Mouse (Mus musculus) brain, embryonic 14.5 days (tissue): Measurements from ENCODE around the gene Scd1. TPM values are rescaled to one million over a fixed set of nuclear protein-coding genes. Genes with fewer than 3 reads are reported as not detected.

Experiments used
- DNase-seq: peaks from one replicate; pipeline ENCODE4 v3.0.0-alpha.2; 2011; ENCODE audit warnings: low read depth
- CTCF ChIP-seq: fragments of 200-500 bp; IDR thresholded peaks from 2 replicates; pipeline ENCODE4 v1.5.1; 2012; ENCODE audit warnings: inconsistent platforms, mild to moderate bottlenecking, moderate library complexity, borderline replicate concordance; ENCODE audit not compliant: insufficient read depth, insufficient read length; ENCODE audit errors: extremely low read depth
- POLR2A ChIP-seq: fragments of 200-500 bp; IDR thresholded peaks from 2 replicates; pipeline ENCODE4 v1.6.1; 2012; ENCODE audit warnings: mild to moderate bottlenecking, inconsistent platforms, borderline replicate concordance; ENCODE audit not compliant: poor library complexity, insufficient read depth, insufficient read length, severe bottlenecking; ENCODE audit errors: extremely low read depth
- polyA plus RNA-seq: library from polyadenylated mRNA; depleted of rRNA; stranded (reverse); fragments of >200 nt; gene quantifications from 2 replicates; pipeline ENCODE4 v1.2.3, GENCODE M21; 2012; rRNA removed

Gene Scd1
- polyA plus RNA-seq = 9.6 and 16.6 TPM in 2 replicates

- TF ChIP-seq CTCF (no peak), POLR2A (0 out of 2 replicates have a peak, but pooled peaks have one; percentile 25)
- peak; percentile 95 for DNase-seq
Measured at GRCm38 (mm10) chr19:44407341-44408222, at the start of gene Scd1. Gene Scd1, minus strand, starts transcription at chr19:44407879.

GRCm38 (mm10) chr19:44455356-44455755 lies 47.7 kb upstream of the Scd1 start:
- TF ChIP-seq CTCF (no peak), POLR2A (no peak)

GRCm38 (mm10) chr19:44454862-44455261 lies 47.2 kb upstream of the Scd1 start:
- TF ChIP-seq POLR2A = no peak
- TF ChIP-seq CTCF = no peak

More at GRCm38 (mm10) chr19:44455356-44455755, 47.7 kb upstream of the Scd1 start:
- no peak for DNase-seq

GRCm38 (mm10) chr19:44447927-44448326 lies 40.2 kb upstream of the Scd1 start:
- no peak for TF ChIP-seq POLR2A
- no peak for TF ChIP-seq CTCF
- no peak for DNase-seq

More at GRCm38 (mm10) chr19:44454862-44455261, 47.2 kb upstream of the Scd1 start:
- no peak for DNase-seq

GRCm38 (mm10) chr19:44445755-44446154 lies 38.1 kb upstream of the Scd1 start:
- DNase-seq = no peak
- no peak for TF ChIP-seq CTCF
- no peak for TF ChIP-seq POLR2A

- TF ChIP-seq POLR2A = no peak
- TF ChIP-seq CTCF = no peak
- no peak for DNase-seq
Measured at GRCm38 (mm10) chr19:44439302-44439701, 31.6 kb upstream of the Scd1 start.

- DNase-seq = no peak
- TF ChIP-seq POLR2A (no peak), CTCF (no peak)
Measured at GRCm38 (mm10) chr19:44437975-44438374, 30.3 kb upstream of the Scd1 start.

GRCm38 (mm10) chr19:44432084-44432483 lies 24.4 kb upstream of the Scd1 start:
- TF ChIP-seq POLR2A (no peak), CTCF (no peak)
- DNase-seq = no peak

GRCm38 (mm10) chr19:44427721-44428120 lies 20.0 kb upstream of the Scd1 start:
- TF ChIP-seq CTCF = no peak
- TF ChIP-seq POLR2A = no peak
- DNase-seq = no peak

GRCm38 (mm10) chr19:44422051-44422631 lies 14.5 kb upstream of the Scd1 start:
- no peak for TF ChIP-seq POLR2A
- no peak for TF ChIP-seq CTCF
- no peak for DNase-seq

- DNase-seq = no peak
- TF ChIP-seq CTCF = no peak
- no peak for TF ChIP-seq POLR2A
Measured at GRCm38 (mm10) chr19:44419530-44419929, 11.9 kb upstream of the Scd1 start.

- peak; percentile 87 for TF ChIP-seq CTCF
- TF ChIP-seq POLR2A = no peak
- DNase-seq = peak; percentile 83
Measured at GRCm38 (mm10) chr19:44418945-44419344, 11.3 kb upstream of the Scd1 start.

- no peak for DNase-seq
- TF ChIP-seq CTCF (no peak), POLR2A (no peak)
Measured at GRCm38 (mm10) chr19:44418544-44418943, 10.9 kb upstream of the Scd1 start.
